Mouse (Mus musculus) gonadal fat pad, adult 2 months (tissue): ENCODE measurements around the gene Olfr1241. TPM values are rescaled to one million over a fixed set of nuclear protein-coding genes. Genes with fewer than 3 reads are reported as not detected.

Experiments
- DNase-seq: peaks from one replicate; pipeline ENCODE4 v3.0.0-alpha.2; 2012; ENCODE audit warnings: low read depth
- polyA plus RNA-seq: library from polyadenylated mRNA; depleted of rRNA; stranded (reverse); fragments of >200 nt; gene quantifications from 2 replicates; pipeline ENCODE4 v1.2.3, GENCODE M21; 2012; rRNA removed

Gene Olfr1241
- not detected in 2 replicates for polyA plus RNA-seq

- DNase-seq, result no peak
Measured at GRCm38 (mm10) chr2:89487026-89487425, at the start of gene Olfr1241. Olfr1241 (minus strand) TSS chr2:89487126.

GRCm38 (mm10) chr2:89531387-89531786 is 44.5 kb upstream of the Olfr1241 start, which contains the start of gene Olfr1243:
Olfr1243 (minus strand) TSS chr2:89531487.
- no peak for DNase-seq

GRCm38 (mm10) chr2:89498235-89498634 is 11.3 kb upstream of the Olfr1241 start, which contains the start of gene Olfr1242:
Olfr1242 (minus strand) TSS chr2:89498335.
- DNase-seq, result no peak

GRCm38 (mm10) chr2:89442900-89443299 is 44.0 kb downstream of the Olfr1241 start, which contains the start of gene Olfr1240:
Olfr1240 (minus strand) TSS chr2:89443000.
- DNase-seq, result no peak

Other genes starting within 250 kb of the Olfr1241 start
- gene Olfr1228, start 233.1 kb downstream of the Olfr1241 start, polyA plus RNA-seq, result not detected in 2 replicates
- gene Olfr1229, start 199.1 kb downstream of the Olfr1241 start, polyA plus RNA-seq, result not detected in 2 replicates
- not detected in 2 replicates for gene Olfr1230, start 189.9 kb downstream of the Olfr1241 start, polyA plus RNA-seq
- gene Olfr1231, start 180.1 kb downstream of the Olfr1241 start, polyA plus RNA-seq, result not detected in 2 replicates
- not detected in 2 replicates for gene Olfr1232, start 157.5 kb downstream of the Olfr1241 start, polyA plus RNA-seq
- not detected in 2 replicates for gene Olfr1233, start 144.7 kb downstream of the Olfr1241 start, polyA plus RNA-seq
- gene Olfr1234, start 122.3 kb downstream of the Olfr1241 start, polyA plus RNA-seq, result not detected in 2 replicates
- not detected in 2 replicates for gene Olfr1238, start 77.5 kb downstream of the Olfr1241 start, polyA plus RNA-seq
- not detected in 2 replicates for gene Olfr1239, start 66.7 kb downstream of the Olfr1241 start, polyA plus RNA-seq
- gene Olfr1240, start 44.1 kb downstream of the Olfr1241 start, polyA plus RNA-seq, result not detected in 2 replicates
- gene Olfr1242, start 11.2 kb upstream of the Olfr1241 start, polyA plus RNA-seq, result not detected in 2 replicates
- gene Olfr1243, start 44.4 kb upstream of the Olfr1241 start, polyA plus RNA-seq, result not detected in 2 replicates
- not detected in 2 replicates for gene Olfr1245, start 91.3 kb upstream of the Olfr1241 start, polyA plus RNA-seq
- gene Olfr1246, start 106.0 kb upstream of the Olfr1241 start, polyA plus RNA-seq, result not detected in 2 replicates
- not detected in 2 replicates for gene Olfr1247, start 127.0 kb upstream of the Olfr1241 start, polyA plus RNA-seq
- gene Olfr1248, start 131.1 kb upstream of the Olfr1241 start, polyA plus RNA-seq, result not detected in 2 replicates
- not detected in 2 replicates for gene Olfr1249, start 147.9 kb upstream of the Olfr1241 start, polyA plus RNA-seq
- gene Olfr1250, start 174.3 kb upstream of the Olfr1241 start, polyA plus RNA-seq, result not detected in 2 replicates
- not detected in 2 replicates for gene Olfr1251, start 184.8 kb upstream of the Olfr1241 start, polyA plus RNA-seq
- not detected in 2 replicates for gene Olfr1252, start 237.9 kb upstream of the Olfr1241 start, polyA plus RNA-seq